Mouse (Mus musculus) adrenal gland, postnatal 4 days (tissue): ENCODE data around the gene Morc1. TPM values are rescaled to one million over a fixed set of nuclear protein-coding genes. Genes with fewer than 3 reads are reported as not detected.

Experiments
- DNase-seq, 2 experiments: peaks; one replicate each; pipeline ENCODE4 v3.0.0; 2021 to 2022; ENCODE audit warnings: low spot score in 2 of 2, mixed read lengths in 2 of 2
- long read RNA-seq, 2 experiments: library from polyadenylated mRNA; stranded (forward); transcript quantifications; one replicate each; pipeline ENCODE4 v2.0.0; 2021
- total RNA-seq, 2 experiments: library from RNA; stranded (reverse); gene quantifications; 2 replicates each; pipeline ENCODE4 v1.2.3; 2021

The Morc1 gene
- under 1 TPM in 1 of 2 experiments, not detected in 1; 0.11 TPM for total RNA-seq
- long read RNA-seq, experiment 1: 0 reads
- long read RNA-seq, experiment 2, partial matches to known transcripts: 0 of 1 reads
- long read RNA-seq, experiment 2, other reads (novel, unspliced or antisense): 1 of 1 reads

DNA sequence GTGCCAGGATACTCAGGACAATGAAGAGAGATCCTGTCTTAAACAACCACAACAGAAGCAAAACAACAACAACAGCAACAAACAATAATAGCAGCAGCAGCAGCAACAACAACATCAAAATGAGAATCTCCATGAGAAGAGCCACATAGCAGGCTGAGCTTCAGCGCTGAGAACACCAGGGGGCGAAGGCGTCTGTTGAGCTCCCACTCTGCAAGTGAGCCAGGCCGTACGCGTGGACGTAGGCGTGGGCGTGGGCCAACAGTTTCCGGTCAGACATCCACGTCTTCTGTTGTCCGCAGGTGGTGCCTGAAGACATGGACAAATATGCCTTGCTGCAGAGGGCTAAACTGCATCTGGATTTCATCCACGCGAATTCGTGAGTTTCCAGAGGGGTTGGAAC, at the start of gene Morc1:
Gene Morc1, plus strand, starts transcription at position 211 of the 400 bp plus-strand sequence.
- no peak for DNase-seq

DNA sequence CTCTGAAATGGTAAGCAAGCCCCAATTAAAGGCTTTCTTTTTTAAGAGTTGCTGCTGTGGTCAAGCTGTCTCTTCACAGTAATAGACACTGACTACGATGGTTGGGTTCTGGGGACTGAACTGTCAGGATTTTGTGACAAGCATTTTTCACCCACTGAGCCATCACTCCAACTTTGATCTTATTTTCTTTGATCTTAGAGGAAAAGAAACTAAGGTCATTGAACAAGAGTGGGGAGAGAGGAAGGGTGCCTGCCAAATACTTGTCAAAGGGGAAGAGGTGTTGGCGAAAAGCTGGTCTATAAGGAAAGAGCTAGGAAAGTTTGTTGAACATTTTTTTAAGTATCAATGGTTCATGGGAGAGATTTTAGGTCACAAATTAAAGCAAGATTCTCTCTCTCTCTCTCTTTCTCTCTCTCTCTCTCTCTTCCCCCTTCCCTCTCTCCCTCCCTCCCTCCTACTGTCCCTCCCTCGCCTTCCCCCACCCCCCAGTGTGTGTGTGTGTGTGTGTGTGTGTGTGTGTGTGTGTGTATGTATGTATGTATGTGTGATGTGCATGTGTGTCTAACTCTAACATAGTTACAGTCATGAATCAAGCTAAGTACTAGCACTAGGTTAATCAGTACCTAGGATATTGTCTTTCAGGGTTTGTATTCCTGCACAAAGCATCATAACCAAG, 47.3 kb upstream of the Morc1 start:
- DNase-seq: no peak

DNA sequence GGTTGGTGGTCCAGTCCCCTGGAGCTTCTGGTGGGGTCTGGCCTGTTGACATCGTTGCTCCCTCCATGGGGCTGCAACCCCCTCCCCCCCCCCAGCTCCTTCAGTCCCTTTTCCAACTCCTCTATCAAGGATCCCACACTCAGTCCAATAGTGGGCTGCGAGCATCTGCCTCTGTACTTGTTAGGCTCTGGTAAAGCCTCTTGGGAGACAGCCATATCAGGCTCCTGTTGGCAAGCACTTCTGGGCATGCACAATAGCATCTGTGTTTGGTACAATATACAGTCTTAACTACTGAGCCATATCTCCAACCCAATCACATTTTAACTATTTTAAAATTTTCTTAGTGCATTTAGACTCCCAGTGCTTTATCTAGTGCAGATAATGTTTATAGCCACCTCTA, 44.1 kb upstream of the Morc1 start:
- DNase-seq: no peak

DNA sequence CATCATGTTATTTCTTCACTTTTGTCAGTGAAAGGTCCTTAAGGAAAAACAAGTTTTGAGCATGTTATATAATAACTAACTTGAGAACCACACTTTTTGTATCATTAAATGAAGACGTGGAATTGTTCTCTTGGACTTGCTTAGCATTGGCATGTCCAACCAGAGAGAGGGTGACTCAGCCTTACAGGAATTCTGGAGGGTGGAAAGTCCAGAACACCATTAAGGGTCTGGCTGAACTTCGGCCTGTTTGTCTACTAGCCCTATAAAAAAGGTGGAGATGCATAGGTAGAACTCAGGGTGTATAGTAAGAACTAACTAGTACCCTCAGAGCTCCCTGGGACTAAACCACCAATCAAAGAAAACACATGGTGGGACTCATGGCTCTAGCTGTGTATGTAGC, 35.8 kb upstream of the Morc1 start:
- DNase-seq: no peak

DNA sequence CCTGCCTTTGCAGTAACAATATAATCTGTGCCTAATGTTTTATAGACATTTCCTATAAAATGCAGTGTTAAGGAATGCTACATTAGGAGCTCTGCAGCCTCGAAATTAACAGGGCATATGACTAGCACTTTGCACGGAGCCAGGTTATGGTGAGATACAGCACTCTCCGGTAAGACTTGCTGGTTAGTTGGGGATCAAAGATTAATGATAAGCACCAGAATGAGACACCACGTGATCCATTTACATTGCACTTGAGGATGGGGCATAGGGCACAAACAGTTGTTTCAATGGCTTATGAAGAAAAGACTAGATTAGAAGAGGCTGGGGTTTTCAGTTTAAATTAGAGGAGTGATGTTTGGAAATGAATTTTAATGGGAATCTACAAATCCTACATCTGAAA, 28.1 kb upstream of the Morc1 start:
- DNase-seq: no peak

DNA sequence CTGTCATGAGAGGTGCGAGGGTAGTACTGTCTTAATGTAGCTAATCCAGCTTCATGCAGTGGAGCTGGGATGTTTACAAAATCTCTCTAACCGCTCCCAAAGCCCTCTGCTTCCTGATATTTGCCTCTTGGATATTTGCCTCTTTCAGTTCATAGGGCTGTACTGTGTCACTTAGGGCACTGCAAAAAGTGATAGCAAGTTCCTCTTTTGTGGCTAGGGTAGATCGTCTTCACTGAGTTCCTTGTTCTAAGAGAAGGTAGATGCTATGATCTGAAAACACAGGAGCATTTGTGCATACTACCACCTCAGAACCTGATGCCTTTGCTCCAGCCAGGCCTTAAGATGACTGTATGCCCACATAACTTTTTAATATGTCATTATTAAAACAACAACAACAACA, 27.6 kb upstream of the Morc1 start:
- DNase-seq: no peak

DNA sequence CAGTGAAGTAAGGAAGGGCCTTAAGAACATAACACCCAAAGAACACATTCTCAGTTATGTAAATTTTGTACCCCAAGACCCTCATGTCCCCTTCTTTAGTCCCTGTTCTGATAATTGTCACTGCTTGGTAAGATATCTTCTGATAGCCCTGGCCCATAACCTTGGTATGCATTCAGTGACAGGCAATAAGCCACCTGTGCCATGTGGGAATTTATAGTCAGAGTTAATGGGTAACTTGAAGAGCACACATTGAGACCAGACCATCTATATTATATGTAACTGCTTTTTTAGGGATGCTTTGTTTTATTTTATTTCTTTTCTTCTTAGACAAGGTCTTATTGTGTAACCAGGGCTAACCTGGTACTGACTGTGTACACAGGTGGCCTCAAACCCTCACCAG, 27.0 kb upstream of the Morc1 start:
- no peak for DNase-seq

DNA sequence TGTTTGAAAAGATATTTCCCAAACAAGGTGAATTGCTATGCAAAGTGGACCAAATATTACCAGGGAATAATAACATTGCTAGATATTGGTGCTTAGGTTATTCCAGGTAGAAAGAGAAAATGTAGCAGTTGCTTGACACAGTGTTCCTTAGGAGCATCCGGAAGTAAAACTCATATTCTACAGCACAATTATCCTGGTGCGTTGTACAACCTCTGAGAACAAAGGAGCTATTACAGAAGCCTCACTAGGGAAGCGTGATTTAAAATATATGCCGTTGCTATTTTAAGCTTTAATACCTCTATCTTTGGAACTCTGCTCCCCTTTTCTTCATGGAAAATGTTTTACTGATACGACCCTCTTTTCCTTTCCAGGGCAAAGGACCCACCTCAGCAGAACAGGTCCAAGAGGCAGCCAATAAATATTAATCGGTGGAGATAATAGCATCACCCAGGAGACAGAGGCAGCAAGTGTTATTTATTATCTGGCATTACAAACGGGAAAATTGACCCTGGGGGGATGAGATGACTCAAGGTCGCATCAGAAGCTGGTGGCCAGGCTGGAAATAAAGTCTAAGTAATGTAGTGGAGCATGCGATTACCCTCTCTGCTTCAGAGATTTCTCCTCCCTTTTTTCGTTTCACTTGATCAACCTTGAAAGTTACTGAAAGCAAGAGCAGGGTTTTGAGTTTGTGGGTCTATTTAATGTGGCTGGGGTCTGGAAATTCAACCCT, 25.2 kb upstream of the Morc1 start:
- no peak for DNase-seq

DNA sequence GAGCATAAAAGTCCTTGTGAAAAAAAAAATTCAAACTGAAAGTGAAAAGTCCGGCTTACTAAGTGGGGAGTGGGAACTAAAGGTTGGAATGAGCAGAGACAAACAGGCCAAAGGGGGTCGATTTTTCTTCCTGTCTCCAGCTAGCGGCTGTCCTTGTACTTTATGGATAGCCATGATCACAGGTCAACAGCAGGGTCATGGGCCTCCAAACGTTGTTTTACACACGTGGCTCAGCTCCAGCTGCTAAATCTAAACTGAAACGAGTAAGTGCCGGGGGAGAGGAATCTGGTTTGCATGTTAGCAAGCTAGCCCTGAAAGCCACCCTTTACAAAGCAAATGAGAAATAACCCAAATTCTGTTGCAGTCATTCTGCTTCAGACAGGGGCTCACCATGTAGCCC, 21.5 kb upstream of the Morc1 start:
- DNase-seq: no peak

DNA sequence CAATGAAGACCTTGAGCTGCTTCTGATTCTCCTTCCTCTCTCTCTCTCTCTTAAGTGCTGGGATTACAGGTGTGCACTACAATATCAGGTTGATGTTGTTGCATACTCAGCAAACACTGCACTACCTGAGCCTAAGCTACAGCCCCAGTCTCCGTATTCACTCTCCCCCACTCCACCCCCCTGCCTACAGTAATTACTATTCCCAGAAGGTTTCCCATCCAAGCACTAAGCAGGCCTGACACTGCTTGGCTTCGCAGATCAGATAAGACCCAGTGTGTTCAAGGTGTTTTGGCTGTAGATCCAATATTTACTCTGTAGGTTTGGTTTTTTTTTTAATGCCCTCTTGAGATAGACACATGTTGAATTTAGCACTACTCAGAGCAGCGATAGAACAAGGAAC, 20.9 kb upstream of the Morc1 start:
- no peak for DNase-seq

DNA sequence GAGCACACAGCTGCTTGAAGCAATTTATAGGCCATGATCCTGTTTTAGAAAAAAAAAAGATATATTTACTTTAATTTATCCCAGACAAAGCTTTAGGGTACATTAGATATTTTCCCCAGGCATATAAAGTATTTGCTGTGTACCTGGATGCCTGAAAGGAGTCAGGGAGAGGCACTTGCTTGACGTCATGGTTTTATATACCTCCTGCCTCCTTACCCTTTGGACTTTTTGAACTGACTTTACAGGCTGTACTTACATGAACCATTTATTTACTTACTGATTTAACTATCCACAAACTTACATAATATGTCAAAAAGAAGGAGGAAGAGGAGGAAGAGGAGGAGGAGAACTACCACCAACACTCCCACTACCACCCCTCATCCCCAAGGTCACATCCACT, 18.8 kb upstream of the Morc1 start, which contains the start of gene Gm5485:
Gene Gm5485, minus strand, starts transcription at position 171 of the 400 bp plus-strand sequence.
- no peak for DNase-seq

DNA sequence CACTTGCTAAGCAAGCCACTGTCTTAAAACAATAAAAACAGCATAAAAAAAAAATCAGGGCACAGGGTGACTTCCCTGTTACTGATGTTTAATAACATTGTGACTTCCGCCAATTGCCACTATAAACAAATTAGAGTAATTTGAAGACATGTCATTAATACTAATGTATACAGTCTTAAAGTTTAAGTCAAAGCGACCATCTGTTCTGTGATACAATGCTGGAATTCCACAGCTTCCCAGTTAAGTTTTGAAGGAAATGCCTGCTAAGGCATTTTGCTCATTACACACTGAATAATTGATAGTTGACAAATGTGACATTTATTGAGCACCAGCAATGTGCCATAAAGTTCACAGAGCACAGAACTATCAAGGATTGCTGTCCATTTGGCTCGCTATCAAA, 12.5 kb upstream of the Morc1 start:
- DNase-seq: no peak

DNA sequence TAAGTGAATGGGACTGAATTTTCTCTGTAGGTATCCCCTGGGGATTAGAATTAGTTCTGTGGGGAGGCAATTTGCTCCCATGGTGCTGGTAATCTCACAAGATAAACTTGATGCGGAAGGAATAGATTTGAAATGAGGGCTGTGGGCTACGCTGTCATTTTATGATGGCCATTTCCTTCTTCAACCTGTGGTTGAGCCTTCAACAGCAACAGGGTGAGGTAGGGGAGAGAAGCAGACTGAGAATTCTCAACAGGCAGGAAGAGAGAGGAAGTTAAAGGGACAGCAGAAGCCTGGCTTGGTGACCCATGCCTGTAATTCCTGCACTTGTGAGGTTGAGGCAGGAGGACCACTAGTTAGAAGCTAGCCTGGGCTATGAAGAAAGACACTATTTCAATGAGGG, 12.0 kb upstream of the Morc1 start:
- no peak for DNase-seq

DNA sequence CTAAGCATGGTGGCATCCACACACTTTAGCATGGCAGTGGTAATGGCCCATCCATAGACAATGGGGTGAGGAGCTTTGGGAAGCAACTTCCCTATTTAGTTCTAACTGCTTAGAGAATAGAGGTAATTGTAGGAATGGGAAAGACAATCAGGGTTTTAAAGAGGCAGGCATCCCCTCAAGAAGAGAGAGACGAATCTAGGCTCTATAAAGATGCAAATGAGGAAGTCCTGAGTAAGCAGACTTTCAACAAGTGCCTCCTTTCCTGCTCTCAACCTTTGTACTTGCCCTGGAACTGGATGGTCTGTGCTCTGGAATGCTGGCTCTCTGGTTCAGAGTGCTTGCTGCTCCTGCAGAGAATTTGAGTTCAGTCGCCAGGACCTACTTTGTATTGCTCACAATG, 8.5 kb upstream of the Morc1 start:
- DNase-seq: no peak

DNA sequence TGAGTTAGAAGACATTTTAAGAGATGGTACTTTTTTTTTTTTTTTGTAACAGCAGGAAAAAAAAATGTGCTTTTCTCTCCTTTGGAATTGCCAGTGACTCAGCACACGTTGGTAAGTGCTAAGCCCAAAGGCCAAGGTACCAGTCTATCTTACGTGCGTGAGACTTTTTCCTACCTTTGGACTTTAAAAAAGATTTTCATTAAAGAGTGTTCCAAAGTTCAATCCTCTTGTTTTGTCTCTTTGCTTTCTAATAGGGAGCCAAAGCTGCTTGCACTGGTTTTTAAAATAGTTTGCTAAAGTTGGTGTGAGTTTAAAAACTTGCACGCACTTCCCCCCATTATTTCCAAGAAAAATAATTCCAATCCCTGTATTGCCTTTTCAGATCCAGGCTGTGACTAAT, 7.0 kb upstream of the Morc1 start:
- DNase-seq: no peak

DNA sequence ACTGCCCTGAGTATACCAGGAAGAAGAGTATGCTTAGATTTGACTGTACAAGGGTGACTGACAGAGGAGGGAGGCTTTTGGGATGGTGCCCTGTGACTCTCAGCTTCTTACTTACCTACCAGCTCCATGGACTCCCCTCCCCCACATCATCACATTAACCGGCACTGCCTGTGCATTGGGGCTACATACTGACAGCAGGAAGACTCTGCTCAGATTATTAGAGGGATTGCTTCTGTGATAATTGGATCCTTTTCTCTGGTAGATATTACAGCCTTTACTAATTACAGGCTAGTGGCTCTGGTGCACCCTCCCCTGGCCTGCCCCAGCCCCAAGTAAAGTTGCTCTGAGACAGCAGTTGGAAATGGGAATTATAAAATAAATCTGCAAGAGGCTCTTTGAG, 1.6 kb upstream of the Morc1 start:
- no peak for DNase-seq

DNA sequence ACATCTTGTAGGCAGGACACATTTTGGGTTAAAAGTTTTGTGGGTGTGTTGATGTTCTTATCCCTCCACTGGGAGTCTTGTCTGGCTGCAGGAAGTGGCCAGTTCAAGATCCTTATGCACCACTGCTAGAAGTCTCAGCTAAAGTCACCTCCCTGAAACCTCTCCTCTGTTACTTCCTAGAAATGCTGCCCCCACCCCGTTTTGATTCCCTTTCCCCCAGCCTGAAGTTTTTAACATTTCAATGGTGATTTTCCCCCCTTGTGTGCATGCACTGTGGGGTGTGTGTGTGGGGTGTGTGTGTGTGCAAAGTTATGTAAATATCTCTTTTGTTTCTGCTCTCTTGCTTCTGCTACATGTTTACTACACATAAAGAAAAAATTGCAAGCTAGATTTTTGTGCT, 4.4 kb downstream of the Morc1 start:
- no peak for DNase-seq

DNA sequence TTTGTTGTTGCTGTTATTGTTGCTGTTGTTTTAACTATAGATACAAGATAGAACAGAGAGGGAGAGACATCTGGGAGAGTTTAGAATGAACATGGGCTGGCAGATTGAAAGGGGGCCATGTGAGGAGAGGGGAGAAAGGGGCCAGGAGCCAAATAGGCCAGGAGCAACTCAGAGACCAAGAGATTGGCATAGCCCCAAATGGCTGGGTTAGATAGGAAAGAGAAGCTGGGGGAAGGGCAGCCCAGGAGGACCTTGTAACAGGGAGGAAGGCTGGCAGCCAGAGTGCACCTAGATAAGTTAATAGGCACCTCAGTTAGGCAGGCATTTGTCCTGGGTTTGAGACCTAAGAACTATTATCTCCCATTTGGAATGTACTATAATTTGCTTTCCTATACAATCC, 6.4 kb downstream of the Morc1 start:
- no peak for DNase-seq

DNA sequence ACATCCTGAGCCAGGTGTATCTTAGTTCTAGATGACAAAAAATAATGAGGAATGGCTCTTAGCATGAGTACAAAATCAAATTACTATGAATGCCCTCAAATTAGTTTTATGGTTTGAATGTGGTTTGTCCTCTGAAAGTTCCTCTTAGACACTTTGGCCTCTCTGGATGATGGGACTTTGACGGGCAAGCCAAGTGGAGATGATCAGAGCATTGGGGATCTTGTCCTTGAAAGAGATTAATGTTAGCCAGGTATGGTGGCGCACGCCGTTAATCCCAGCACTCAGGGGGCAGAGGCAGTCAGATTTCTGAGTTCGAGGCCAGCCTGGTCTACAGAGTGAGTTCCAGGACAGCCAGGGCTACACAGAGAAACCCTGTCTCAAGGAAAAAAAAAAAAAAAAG, 13.6 kb downstream of the Morc1 start:
- no peak for DNase-seq

DNA sequence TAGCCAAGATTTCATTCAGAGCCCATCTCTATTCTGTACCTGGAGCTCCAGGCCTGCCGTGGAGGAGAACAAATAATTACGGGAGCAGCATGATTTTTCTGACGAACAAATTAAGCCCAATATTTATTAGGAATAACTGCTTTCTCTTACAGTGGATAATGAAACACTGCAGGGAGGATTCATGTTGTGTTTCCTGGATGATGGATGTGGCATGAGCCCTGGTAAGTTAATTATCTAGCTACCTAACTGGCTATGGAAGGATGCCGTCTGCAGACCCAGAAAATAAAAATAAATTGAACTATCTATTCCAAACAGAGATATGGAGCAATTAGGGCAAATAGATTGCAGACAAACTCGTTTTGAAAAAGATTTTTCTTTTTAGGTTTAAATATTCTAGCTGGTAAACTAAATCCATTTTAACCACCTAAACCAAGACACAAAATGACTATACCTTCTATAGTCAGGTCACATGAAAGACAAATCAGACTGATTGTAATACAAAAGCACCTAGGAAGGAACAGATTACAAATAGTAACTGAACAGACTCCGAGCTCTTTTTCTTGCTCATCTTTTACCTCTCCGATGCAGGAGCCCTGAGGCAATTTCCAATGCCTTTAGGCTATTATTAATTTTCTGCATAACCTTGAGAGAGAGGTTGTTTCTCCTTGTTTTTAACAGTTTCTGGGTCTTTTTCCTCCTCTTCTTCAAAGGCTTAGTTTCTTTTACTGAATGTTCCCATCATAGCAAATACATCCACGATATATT, 15.3 kb downstream of the Morc1 start:
- no peak for DNase-seq

DNA sequence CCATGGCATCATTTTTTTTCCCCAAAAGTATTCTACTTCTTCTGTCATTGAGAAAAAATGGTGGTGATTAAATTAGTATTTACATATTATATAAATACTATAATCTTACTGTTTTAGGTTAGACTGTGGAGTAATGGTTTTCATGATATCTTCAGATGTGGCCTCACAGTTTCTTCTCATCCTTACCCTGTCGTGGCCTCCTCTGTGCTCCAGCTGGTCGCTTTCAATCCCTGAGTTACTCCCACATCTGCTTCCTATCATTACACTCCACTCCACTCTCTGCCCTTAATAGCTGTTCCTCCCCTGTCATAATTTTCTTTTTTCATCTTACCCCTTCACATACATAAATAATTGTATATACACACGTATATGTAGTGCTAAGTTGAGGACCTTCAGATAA, 22.2 kb downstream of the Morc1 start:
- DNase-seq: no peak

DNA sequence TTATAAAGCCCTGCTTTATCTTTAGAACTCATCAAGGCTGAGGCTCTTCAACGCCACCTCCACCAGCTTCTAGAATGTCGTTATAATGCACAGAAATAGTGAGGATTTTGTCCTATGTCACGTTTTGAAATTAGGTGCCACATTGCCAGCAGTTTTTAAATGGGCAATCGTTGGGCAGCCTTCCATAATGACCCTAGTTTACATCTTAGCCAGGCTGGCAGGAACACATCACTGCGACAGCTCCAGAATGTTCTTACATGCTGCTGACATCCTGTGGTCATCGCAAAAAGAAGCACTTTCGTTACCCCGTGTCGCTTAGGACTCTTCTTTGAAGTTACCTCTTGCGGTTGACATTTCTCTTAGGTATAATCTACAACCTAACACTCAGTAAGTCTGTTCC, 42.4 kb downstream of the Morc1 start:
- DNase-seq: no peak
